Mouse (Mus musculus) common myeloid progenitor, adult 5-6 weeks (primary cell): ENCODE measurements around the gene Rhox4b. TPM values are rescaled to one million over a fixed set of nuclear protein-coding genes. Genes with fewer than 3 reads are reported as not detected.
"Not testable (repeated sequence)": the region's sequence is repeated elsewhere in the genome, so short reads cannot be mapped to it uniquely, and the experiment has no call there.

Experiments
- ATAC-seq: replicated peaks from 2 replicates; pipeline ENCODE4 v1.8.0; 2016; ENCODE audit warnings: low read depth, mild to moderate bottlenecking, moderate TSS enrichment, inconsistent platforms; ENCODE audit not compliant: poor library complexity, severe bottlenecking
- total RNA-seq: library from RNA; stranded (forward); fragments of 200-1000, 187-1606 nt; gene quantifications from 2 replicates; pipeline ENCODE4 v1.2.3, GENCODE M21; 2017

Rhox4b gene
- not detected in 2 replicates for total RNA-seq

GRCm38 (mm10) chrX:37432194-37432593, at the start of gene Rhox4b:
TSS of gene Rhox4b (plus strand) at chrX:37432494.
- not testable (repeated sequence) for ATAC-seq

DNA sequence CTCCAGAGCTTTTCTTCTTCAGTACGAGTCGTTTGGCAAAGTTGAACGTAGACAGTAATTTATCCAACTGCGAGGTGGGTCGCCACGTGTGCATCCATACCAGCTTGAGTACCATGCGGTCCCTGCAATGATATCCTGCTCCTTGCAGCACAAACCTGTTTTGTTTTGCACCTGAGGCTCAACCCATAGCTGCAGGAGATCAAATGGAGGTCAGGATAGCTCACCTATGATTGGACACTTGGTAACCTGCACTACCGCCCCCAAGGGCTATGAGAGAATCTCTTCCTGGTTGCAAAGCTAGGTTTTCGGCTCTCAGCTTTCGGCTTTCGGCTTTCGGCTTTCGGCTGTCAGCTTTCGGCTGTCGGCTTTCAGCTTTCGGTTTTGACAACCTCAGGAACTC, 41.7 kb upstream of the Rhox4b start, which contains the start of gene Rhox4a2:
TSS of gene Rhox4a2 (plus strand) at position 301 of the 400 bp plus-strand sequence.
- not testable (repeated sequence) for ATAC-seq

DNA sequence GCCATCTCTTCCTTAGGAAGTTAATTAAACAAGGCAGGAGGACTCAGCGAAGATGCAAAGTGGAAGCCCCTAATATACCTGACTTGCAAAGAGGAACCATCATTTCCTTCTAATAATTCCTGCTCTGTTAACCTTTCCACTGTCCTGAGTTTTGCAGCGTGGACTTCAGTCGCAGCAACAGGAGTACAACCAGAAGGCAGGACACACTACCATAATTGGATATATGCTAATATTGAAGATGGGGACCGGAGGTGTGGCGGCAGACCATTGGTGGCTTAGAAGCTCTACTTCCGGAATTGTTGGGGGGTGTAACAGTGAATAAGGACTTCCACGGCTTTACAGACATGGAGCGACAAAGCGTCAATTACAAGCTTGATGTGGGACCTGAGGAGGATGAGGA, 20.5 kb upstream of the Rhox4b start, which contains the start of gene Rhox2b:
TSS of gene Rhox2b (plus strand) at position 301 of the 400 bp plus-strand sequence.
- ATAC-seq: not testable (repeated sequence)

GRCm38 (mm10) chrX:37453380-37453779, 21.1 kb downstream of the Rhox4b start, which contains the start of gene Rhox2c:
TSS of gene Rhox2c (plus strand) at chrX:37453680.
- not testable (repeated sequence) for ATAC-seq

- not testable (repeated sequence) for ATAC-seq
These were observed 26.0 kb downstream of the Rhox4b start, which contains the start of gene Rhox3c for GRCm38 (mm10) chrX:37458285-37458684. TSS of gene Rhox3c (plus strand) at chrX:37458585.

- not testable (repeated sequence) for ATAC-seq
These were observed 47.7 kb downstream of the Rhox4b start, which contains the start of gene Rhox4c for GRCm38 (mm10) chrX:37480037-37480436. TSS of gene Rhox4c (plus strand) at chrX:37480337.

Other genes with a start within 250 kb of the Rhox4b start
- gene Ndufa1, start 241.3 kb upstream of the Rhox4b start, total RNA-seq: 64.9 and 72.3 TPM in 2 replicates
- 3.2 and 7.1 TPM in 2 replicates for gene Rnf113a1, start 241.2 kb upstream of the Rhox4b start, total RNA-seq
- gene Gm9, start 221.5 kb upstream of the Rhox4b start, total RNA-seq: not detected in 2 replicates
- not detected in 2 replicates for gene Rhox1, start 210.2 kb upstream of the Rhox4b start, total RNA-seq
- gene Rhox2a, start 187.5 kb upstream of the Rhox4b start, total RNA-seq: not detected in 2 replicates
- not detected in 2 replicates for gene Rhox3a, start 182.6 kb upstream of the Rhox4b start, total RNA-seq
- not detected in 2 replicates for gene Rhox4a, start 167.2 kb upstream of the Rhox4b start, total RNA-seq
- not detected in 2 replicates for gene Rhox3a2, start 52.5 kb upstream of the Rhox4b start, total RNA-seq
- gene Rhox4a2, start 41.6 kb upstream of the Rhox4b start, total RNA-seq: not detected in 2 replicates
- gene Rhox2b, start 20.4 kb upstream of the Rhox4b start, total RNA-seq: not detected in 2 replicates
- gene Rhox2c, start 21.2 kb downstream of the Rhox4b start, total RNA-seq: not detected in 2 replicates
- gene Rhox3c, start 26.1 kb downstream of the Rhox4b start, total RNA-seq: not detected in 2 replicates
- gene Rhox4c, start 47.8 kb downstream of the Rhox4b start, total RNA-seq: not detected in 2 replicates
- not detected in 2 replicates for gene Rhox2d, start 60.9 kb downstream of the Rhox4b start, total RNA-seq
- gene Rhox4d, start 81.9 kb downstream of the Rhox4b start, total RNA-seq: not detected in 2 replicates
- not detected in 2 replicates for gene Rhox2e, start 98.0 kb downstream of the Rhox4b start, total RNA-seq
- not detected in 2 replicates for gene Rhox3e, start 109.5 kb downstream of the Rhox4b start, total RNA-seq
- gene Rhox4e, start 124.9 kb downstream of the Rhox4b start, total RNA-seq: not detected in 2 replicates
- not detected in 2 replicates for gene Rhox2f, start 138.9 kb downstream of the Rhox4b start, total RNA-seq
- not detected in 2 replicates for gene Rhox3f, start 148.5 kb downstream of the Rhox4b start, total RNA-seq
- not detected in 2 replicates for gene Rhox4f, start 175.2 kb downstream of the Rhox4b start, total RNA-seq
- gene Rhox3g, start 196.1 kb downstream of the Rhox4b start, total RNA-seq: not detected in 2 replicates
- not detected in 2 replicates for gene Rhox2g, start 211.0 kb downstream of the Rhox4b start, total RNA-seq
- gene Rhox4g, start 218.8 kb downstream of the Rhox4b start, total RNA-seq: not detected in 2 replicates
- gene Rhox3h, start 236.3 kb downstream of the Rhox4b start, total RNA-seq: not detected in 2 replicates
- not detected in 2 replicates for gene Rhox2h, start 240.8 kb downstream of the Rhox4b start, total RNA-seq